Mouse (Mus musculus): ENCODE data around the gene Pde4d. TPM values are rescaled to one million over a fixed set of nuclear protein-coding genes. Genes with fewer than 3 reads are reported as not detected.

Gene Pde4d
- polyA plus RNA-seq, 1 experiment = 15.1 TPM

GRCm38 (mm10) chr13:108860737-108861136, 411.0 kb downstream of the Pde4d start:
- Histone ChIP-seq H3K79me3 (ENCODE audit: low read depth) (no peaks in the 10 kb centered on the region), H3K36me3 (ENCODE audit: control insufficient read depth, insufficient read depth) (no peaks in the 10 kb centered on the region), H3K4me3 (ENCODE audit: insufficient read depth, poor library complexity, severe bottlenecking) (no peak overlapping the region), H3K27me3 (ENCODE audit: control insufficient read depth, insufficient read depth, insufficient read length) (no peaks in the 10 kb centered on the region), H3ac (ENCODE audit: control insufficient read depth, insufficient read length, low read depth) (no peak overlapping the region), H3K79me2 (ENCODE audit: control insufficient read depth, insufficient read depth) (no peaks in the 10 kb centered on the region)
- TF ChIP-seq USF1 (IDR thresholded peaks at IDR 0.05; ENCODE audit: low read depth) (no peak), CTCF (IDR thresholded peaks at IDR 0.05; ENCODE audit: control insufficient read depth, insufficient read depth, insufficient read length) (no peak), CEBPB (IDR thresholded peaks at IDR 0.05; ENCODE audit: low read depth) (no peak), MYOD1 (IDR thresholded peaks at IDR 0.05; ENCODE audit: control insufficient read depth, insufficient read length, low read depth) (no peak), FOSL1 (IDR thresholded peaks at IDR 0.05; ENCODE audit: insufficient read depth, low read length, poor library complexity, severe bottlenecking) (no peak)

GRCm38 (mm10) chr13:108861707-108862106, 412.0 kb downstream of the Pde4d start:
- no peaks in the 10 kb centered on the region for H3K27me3 ChIP-seq (ENCODE audit: control insufficient read depth, insufficient read depth, insufficient read length)
- H3K4me3 ChIP-seq (ENCODE audit: insufficient read depth, poor library complexity, severe bottlenecking) = no peak overlapping the region
- no peaks in the 10 kb centered on the region for H3K36me3 ChIP-seq (ENCODE audit: control insufficient read depth, insufficient read depth)
- H3K79me2 ChIP-seq (ENCODE audit: control insufficient read depth, insufficient read depth) = no peaks in the 10 kb centered on the region
- H3K79me3 ChIP-seq (ENCODE audit: low read depth) = no peaks in the 10 kb centered on the region
- no peak overlapping the region for H3ac ChIP-seq (ENCODE audit: control insufficient read depth, insufficient read length, low read depth)
- TF ChIP-seq MYOG (IDR thresholded peaks at IDR 0.05; ENCODE audit: control insufficient read depth, extremely low read depth, insufficient read length) (no peak), MAX (IDR thresholded peaks at IDR 0.05) (no peak), CTCF (IDR thresholded peaks at IDR 0.05; ENCODE audit: control insufficient read depth, insufficient read depth, insufficient read length) (no peak), MYOD1 (IDR thresholded peaks at IDR 0.05; ENCODE audit: control insufficient read depth, insufficient read length, low read depth) (no peak), FOSL1 (IDR thresholded peaks at IDR 0.05; ENCODE audit: insufficient read depth, low read length, poor library complexity, severe bottlenecking) (no peak), USF1 (IDR thresholded peaks at IDR 0.05; ENCODE audit: low read depth) (no peak), CEBPB (IDR thresholded peaks at IDR 0.05; ENCODE audit: low read depth) (no peak)

GRCm38 (mm10) chr13:108862173-108862572, 412.4 kb downstream of the Pde4d start:
- no peaks in the 10 kb centered on the region for H3K79me2 ChIP-seq (ENCODE audit: control insufficient read depth, insufficient read depth)
- H3ac ChIP-seq (ENCODE audit: control insufficient read depth, insufficient read length, low read depth) = no peak overlapping the region
- H3K79me3 ChIP-seq (ENCODE audit: low read depth) = no peaks in the 10 kb centered on the region
- no peaks in the 10 kb centered on the region for H3K27me3 ChIP-seq (ENCODE audit: control insufficient read depth, insufficient read depth, insufficient read length)
- TF ChIP-seq USF1 (IDR thresholded peaks at IDR 0.05; ENCODE audit: low read depth) = no peak
- no peak for TF ChIP-seq MYOG (IDR thresholded peaks at IDR 0.05; ENCODE audit: control insufficient read depth, extremely low read depth, insufficient read length)
- no peak for TF ChIP-seq MYOD1 (IDR thresholded peaks at IDR 0.05; ENCODE audit: control insufficient read depth, insufficient read length, low read depth)
- no peak overlapping the region for H3K4me3 ChIP-seq (ENCODE audit: insufficient read depth, poor library complexity, severe bottlenecking)
- H3K36me3 ChIP-seq (ENCODE audit: control insufficient read depth, insufficient read depth) = no peaks in the 10 kb centered on the region

GRCm38 (mm10) chr13:108900160-108900559, 450.4 kb downstream of the Pde4d start:
- TF ChIP-seq MAX (IDR thresholded peaks at IDR 0.05) = no peak
- H3K27me3 ChIP-seq (ENCODE audit: control insufficient read depth, insufficient read depth, insufficient read length) = no peaks in the 10 kb centered on the region
- H3K36me3 ChIP-seq (ENCODE audit: control insufficient read depth, insufficient read depth) = no peaks in the 10 kb centered on the region
- no peak overlapping the region for H3ac ChIP-seq (ENCODE audit: control insufficient read depth, insufficient read length, low read depth)
- H3K79me2 ChIP-seq (ENCODE audit: control insufficient read depth, insufficient read depth) = no peaks in the 10 kb centered on the region
- no peaks in the 10 kb centered on the region for H3K79me3 ChIP-seq (ENCODE audit: low read depth)
- H3K4me3 ChIP-seq (ENCODE audit: insufficient read depth, poor library complexity, severe bottlenecking) = no peak overlapping the region

GRCm38 (mm10) chr13:108905121-108905520, 455.4 kb downstream of the Pde4d start:
- Histone ChIP-seq H3K79me3 (ENCODE audit: low read depth) (no peaks in the 10 kb centered on the region), H3K4me3 (ENCODE audit: insufficient read depth, poor library complexity, severe bottlenecking) (no peak overlapping the region), H3K36me3 (ENCODE audit: control insufficient read depth, insufficient read depth) (no peaks in the 10 kb centered on the region), H3K79me2 (ENCODE audit: control insufficient read depth, insufficient read depth) (no peaks in the 10 kb centered on the region), H3K27me3 (ENCODE audit: control insufficient read depth, insufficient read depth, insufficient read length) (no peaks in the 10 kb centered on the region), H3ac (ENCODE audit: control insufficient read depth, insufficient read length, low read depth) (no peak overlapping the region)
- TF ChIP-seq USF1 (IDR thresholded peaks at IDR 0.05; ENCODE audit: low read depth) (no peak), MYOD1 (IDR thresholded peaks at IDR 0.05; ENCODE audit: control insufficient read depth, insufficient read length, low read depth) (no peak), CTCF (IDR thresholded peaks at IDR 0.05; ENCODE audit: control insufficient read depth, insufficient read depth, insufficient read length) (no peak), MYOG (IDR thresholded peaks at IDR 0.05; ENCODE audit: control insufficient read depth, extremely low read depth, insufficient read length) (no peak), FOSL1 (IDR thresholded peaks at IDR 0.05; ENCODE audit: insufficient read depth, low read length, poor library complexity, severe bottlenecking) (no peak), CEBPB (IDR thresholded peaks at IDR 0.05; ENCODE audit: low read depth) (no peak), MAX (IDR thresholded peaks at IDR 0.05) (no peak)

- Histone ChIP-seq H3K36me3 (ENCODE audit: control insufficient read depth, insufficient read depth) (no peaks in the 10 kb centered on the region), H3K4me3 (ENCODE audit: insufficient read depth, poor library complexity, severe bottlenecking) (no peak overlapping the region), H3K27me3 (ENCODE audit: control insufficient read depth, insufficient read depth, insufficient read length) (no peaks in the 10 kb centered on the region), H3ac (ENCODE audit: control insufficient read depth, insufficient read length, low read depth) (no peak overlapping the region), H3K79me2 (ENCODE audit: control insufficient read depth, insufficient read depth) (no peaks in the 10 kb centered on the region), H3K79me3 (ENCODE audit: low read depth) (no peaks in the 10 kb centered on the region)
- TF ChIP-seq MYOD1 (IDR thresholded peaks at IDR 0.05; ENCODE audit: control insufficient read depth, insufficient read length, low read depth) = no peak
- TF ChIP-seq USF1 (IDR thresholded peaks at IDR 0.05; ENCODE audit: low read depth) = no peak
- no peak for TF ChIP-seq FOSL1 (IDR thresholded peaks at IDR 0.05; ENCODE audit: insufficient read depth, low read length, poor library complexity, severe bottlenecking)
- no peak for TF ChIP-seq CEBPB (IDR thresholded peaks at IDR 0.05; ENCODE audit: low read depth)
- no peak for TF ChIP-seq CTCF (IDR thresholded peaks at IDR 0.05; ENCODE audit: control insufficient read depth, insufficient read depth, insufficient read length)
- TF ChIP-seq MAX (IDR thresholded peaks at IDR 0.05) = no peak
- TF ChIP-seq MYOG (IDR thresholded peaks at IDR 0.05; ENCODE audit: control insufficient read depth, extremely low read depth, insufficient read length) = no peak
Measured at GRCm38 (mm10) chr13:108909193-108909592, 459.4 kb downstream of the Pde4d start.
